Mouse (Mus musculus) common myeloid progenitor, adult 5-6 weeks (primary cell): ENCODE measurements at regions not wholly inside any gene's neighbourhood (a gene's known extent, or its start where the extent isn't known, plus 50 kb on each side); places are given as distances from the start of the nearest gene placed in this dataset.
"Not testable (repeated sequence)": the region's sequence is repeated elsewhere in the genome, so short reads cannot be mapped to it uniquely, and the experiment has no call there.

ENCODE experiments used
- ATAC-seq: replicated peaks from 2 replicates; pipeline ENCODE4 v1.8.0; 2016; ENCODE audit warnings: low read depth, mild to moderate bottlenecking, moderate TSS enrichment, inconsistent platforms; ENCODE audit not compliant: poor library complexity, severe bottlenecking

DNA sequence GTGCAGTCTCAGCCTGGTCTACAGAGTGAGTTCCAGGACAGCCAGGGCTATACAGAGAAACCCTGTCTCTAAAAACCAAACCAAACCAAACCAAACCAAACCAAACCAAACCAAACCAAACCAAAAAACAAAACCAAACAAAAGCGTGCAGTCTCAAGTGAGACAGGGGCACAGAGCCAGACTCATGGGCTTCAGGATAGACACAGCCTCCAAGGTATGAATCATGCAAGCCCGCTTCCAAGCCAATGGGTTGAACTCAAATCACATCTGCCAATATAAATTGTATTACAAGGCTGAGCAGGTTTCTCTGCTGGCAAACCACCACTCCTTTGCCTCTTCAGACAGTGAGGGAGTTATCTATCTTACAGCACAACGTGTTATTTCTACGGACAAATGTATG is 168.5 kb upstream of the Serp2 start:
- not testable (repeated sequence) for ATAC-seq

DNA sequence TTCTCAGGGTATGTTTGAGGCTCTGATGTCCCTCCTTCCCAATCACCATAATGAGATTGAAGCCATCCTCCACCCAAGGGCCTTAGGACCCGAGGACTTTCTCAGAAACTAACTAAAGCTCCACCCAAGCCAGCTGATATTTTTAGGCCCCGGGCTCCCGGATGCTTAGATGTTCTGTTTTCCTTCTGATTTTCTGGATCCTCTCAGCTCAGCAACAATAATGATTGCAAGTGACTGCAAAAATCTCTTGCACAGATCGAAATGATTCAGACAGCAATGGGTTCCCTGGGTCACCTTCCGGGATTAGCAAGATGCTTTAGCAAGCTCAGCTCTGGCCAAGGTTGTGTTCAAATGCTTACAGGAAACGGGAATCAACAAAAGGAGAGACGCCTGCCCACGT is 168.1 kb upstream of the Serp2 start:
- no peak for ATAC-seq

DNA sequence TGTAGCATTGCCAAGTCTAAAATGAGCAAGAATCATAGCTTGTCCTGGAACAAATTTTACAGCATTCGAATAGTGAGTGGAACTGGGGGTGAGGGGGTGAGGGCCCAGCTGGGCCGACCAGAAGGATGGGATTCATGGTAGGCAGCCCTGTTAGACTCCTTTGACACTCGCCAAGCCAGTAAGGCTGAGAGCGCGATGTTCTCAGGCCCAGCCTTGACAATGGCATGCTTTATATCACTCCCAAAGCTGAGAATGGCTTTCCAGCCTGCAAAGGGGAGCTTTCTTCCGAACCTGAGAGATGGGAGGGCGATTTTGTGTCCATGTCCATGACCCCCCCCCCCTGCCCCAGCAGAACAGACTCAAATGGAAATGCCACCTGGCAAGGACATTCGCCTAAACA is 167.7 kb upstream of the Serp2 start:
- ATAC-seq: no peak

DNA sequence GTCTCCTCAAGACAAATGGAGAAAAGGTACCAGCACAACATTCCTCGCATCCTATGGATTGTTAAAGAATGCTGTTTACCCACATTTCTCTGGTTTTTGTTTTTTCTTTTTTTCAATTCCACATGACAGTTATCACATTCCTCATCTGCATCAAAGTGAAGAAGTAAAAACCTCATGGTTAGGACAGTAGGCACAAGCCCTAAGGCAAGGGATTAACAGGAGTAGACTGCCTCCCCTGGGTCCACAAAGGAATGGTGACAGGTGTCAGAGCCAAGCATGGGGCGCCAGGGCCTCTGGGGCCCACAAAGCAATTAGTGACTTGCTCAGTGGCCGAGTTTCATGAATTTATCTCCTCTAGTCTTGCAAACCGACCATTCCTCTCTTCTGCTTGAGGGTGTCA is 166.9 kb upstream of the Serp2 start:
- no peak for ATAC-seq

DNA sequence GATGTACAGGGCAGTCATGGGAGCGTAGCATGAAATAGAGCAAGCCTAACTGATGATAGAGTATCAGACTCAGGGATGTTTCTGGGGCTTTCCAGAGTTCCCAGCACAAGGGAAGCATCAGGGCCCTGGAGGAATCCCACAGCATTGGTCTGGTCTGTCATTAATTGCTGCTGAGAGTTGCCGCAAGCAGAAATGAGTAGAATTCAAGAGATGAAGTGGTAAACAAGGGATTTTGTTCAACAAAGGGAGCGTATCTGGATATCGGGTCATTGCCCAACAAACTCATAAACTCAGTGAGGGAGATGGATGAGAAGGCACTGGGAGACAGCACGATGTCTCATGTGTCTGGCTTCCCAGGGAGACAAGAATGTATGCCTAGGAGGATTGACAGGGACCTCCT is 165.6 kb upstream of the Serp2 start:
- ATAC-seq: no peak

DNA sequence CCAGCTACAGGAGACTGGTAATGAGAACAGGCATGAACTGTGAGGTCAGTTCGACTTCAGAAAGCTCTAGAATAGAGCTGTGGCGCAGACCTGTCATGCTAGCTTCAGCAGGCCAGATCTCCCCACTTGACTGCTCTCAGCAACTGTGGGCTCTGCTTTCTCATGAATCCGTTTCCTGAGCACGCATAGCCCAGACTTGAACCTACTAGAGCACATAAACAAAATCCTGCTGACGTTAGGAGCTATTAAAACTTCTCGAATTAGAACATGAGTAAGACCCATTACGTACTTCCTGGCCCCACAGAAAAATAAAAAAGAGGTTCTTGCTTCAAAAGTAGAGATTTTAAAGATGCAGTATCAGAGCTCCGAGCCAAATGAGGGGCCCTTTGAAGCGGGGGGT is 165.1 kb upstream of the Serp2 start:
- ATAC-seq: no peak

DNA sequence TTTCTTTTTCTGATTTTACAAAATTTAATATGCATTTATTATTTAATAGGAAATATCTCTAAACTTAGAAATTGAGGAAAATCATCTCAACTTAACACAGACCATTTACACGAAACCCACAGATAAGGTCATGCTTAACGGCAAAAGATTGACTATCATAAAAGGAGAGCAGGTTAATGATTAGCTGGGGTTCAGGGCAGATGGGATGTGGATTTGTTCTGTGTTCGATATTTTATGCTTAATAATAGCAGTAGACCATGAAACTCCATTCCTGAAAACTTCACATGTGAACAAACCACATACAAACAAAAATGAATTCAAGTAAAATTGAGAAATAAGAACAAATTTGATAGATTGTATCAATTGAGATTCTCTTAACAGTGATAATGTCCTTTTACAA is 160.4 kb upstream of the Serp2 start:
- ATAC-seq: no peak

DNA sequence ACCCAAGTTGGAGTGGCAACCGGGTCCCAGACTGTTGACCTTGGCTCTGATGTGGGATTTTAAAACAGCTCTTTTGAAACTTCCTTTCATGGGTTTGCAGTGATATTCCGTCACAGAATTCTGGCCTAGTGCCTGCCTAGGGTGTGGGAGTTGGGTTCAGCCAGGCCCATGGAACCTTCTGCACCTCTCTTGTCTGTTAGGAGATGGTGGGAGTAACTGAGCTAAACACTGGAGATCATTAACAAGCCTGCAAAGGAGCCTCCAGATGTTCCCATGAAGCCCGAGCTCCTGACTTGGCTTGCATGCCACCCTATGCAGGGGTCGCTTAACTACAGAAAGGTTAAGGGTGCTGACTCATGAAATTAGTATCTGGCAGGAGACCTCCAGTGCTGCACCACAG is 158.0 kb upstream of the Serp2 start:
- ATAC-seq: no peak

DNA sequence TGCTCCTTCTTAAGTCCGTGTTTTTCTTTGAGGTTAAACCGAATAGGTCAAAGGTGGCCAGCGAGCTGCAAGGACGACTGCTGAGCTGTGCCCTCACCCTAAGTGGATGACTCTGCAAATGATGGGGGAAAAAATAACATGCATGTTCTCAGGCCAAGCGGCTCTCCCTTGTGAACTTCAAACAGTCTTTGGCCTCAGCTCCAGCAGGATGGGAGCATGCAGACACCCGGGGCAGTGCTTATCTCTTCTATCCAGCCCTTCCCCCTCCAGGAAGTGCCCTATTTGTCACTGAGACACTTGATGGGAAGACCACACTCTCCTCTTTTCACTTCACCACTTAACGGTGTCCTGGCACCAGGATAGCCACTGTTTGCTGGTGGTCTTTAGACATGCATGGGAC is 157.3 kb upstream of the Serp2 start:
- ATAC-seq: peak; percentile 42; the same call in 1 of the 2 replicates

DNA sequence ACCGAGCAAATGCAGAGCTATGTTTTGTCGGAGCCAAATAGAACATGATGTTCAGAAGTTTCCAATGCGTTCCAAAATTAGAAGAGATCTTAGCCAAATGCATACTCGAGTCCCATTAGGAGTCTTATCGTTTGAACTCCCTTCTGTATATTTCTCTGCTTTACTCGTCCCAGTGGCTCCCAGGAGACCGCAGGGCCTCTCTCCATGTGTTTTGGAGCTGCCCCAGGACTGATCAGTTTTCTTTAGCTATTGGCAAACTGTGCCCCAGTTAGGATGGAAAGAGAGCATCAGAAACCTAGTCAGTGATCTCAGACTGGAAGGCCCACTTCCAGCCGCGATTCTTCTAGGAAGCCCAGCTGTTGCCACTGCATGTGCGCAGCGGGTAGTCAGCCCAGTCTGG is 152.0 kb upstream of the Serp2 start:
- ATAC-seq: no peak

DNA sequence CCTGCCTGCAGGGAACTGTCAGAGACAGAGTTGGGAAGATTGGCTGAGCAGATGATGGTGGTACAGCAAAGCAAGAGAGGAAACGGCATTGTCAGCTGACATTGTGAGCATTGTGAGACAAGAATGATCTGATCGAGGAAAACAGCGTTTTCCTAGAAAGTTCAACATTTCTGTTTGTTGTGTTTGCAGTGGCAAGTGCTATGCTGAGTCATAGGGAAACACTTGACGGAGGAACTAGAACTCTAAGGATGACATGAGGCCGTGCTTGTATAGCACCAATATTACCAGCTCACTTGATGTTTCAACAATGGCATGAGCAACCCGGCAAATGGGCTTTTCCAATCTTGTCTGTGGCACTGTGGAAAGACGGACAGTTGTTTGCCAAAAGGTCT is 146.7 kb upstream of the Serp2 start:
- ATAC-seq: no peak

DNA sequence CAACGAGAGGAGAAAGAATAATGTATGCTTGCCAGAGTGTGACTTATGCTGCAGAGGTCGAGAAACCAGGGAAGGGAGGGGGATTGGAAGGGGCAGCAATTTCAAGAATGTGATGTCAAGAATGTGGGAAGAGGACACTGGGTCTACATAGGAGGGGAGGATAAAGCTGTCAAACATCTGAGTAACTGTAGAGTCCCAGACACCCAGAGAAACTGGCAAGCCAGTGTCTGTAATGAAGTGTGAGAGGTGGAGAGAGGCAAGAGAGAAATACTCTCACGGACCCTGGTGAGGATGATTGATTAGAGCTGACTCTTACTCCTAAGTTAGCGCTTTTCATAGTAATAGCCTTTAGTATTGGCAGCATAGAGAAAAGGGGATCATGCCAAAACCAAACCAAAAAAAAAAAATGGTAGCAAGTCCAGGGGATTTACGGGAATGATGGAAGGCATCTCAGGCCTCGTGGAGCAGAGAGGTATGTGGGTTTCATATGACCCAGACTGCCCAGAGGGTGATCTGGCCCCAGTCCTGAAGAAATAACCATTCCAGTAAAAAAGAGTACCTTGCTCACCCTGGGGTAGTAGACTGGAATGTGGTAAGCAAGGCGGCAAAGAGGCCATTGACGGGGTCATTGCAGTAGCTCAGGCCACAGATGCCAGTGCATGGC is 146.2 kb upstream of the Serp2 start:
- no peak for ATAC-seq

DNA sequence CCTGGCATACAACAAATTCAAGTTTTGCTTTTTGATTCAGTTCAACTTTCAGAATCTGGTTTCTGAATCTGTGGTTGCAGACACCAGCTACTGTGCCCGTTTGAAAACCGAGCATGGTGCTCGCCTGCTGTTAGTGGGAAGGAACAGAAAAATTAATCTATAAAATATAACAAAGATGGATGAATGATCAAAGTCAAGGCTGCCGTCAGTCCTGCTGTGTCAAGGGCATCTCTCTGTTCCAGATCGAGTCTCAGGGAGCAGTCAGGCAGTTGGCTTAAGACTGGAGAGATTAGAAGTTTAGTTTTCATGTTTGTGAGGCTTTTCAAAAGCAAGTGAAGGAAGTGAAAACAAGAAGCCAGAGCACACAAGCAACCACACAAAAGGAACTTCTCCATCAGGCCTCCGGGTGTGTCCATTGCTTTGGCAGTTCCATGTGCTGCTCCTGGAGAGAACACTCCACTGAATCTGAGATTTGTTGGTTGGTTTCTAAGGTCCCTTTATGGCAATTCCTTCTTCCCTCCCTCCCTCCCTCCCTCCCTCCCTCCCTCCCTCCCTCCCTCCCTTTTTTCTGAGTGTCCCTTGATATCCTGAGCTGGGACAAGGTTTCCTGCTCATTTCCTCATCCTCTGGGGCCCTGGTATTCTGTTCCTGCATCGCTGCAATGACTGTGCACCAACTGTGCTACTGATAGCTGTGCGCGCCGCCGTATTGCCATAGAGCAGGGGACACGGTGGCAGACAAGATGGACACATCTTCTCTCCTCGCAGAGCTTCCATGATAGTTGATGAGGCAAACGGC is 145.4 kb upstream of the Serp2 start:
- peak; percentile 43 for ATAC-seq

DNA sequence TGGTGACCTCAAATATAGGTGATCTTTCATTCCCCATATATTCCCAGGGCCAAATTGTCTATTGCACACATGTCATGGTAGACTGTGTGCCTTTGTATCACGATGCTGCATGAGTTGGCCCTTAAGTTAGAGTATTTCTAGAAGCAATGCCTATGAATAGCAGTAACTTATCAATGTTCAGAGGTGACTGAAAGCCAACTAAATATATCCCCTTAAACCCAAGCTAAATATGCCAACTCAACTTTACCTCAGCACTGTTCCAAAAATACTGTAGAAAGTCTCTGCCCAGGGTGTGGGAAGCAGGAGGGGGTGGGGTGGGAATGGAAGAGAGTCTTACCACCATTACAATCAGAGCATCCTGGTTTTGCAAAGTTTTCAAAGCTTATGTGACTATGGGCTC is 144.6 kb upstream of the Serp2 start:
- ATAC-seq: no peak

DNA sequence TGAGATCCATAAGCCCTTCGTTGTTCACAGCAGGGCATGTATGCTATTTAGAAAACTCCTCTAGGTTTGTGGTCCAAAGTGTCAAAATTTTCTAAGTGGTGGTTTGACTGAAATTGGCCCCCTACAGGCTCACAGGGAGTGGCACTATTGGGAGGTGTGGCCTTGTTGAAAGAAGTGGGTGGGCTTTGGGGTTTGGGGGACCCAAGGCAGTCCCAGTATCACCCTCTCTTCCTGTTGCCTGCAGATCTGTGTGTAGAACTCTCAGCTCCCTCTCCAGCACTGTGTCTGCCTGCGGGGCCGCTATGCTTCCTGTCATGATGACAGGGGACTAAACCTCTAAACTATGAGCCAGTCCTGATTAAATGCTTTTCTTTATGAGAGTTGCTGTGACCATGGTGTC is 144.1 kb upstream of the Serp2 start:
- ATAC-seq: peak; percentile 51

DNA sequence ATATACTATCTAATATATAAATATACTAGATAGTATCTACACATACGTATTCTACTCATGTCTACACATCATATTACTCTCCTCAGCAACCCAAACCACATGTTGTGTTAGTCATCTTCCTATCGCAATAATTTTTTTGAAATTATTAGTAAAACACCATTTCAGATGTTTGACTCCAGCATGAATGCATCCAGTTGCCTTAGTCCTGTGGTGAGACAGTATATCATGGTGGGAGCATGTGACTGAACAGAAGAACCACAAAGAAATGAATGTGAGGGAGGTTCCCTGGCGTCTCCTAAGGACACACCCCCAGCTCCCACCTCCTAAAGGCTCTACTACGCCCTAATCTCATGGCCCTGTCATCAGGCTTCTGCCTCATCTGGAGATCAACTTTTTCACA is 143.5 kb upstream of the Serp2 start:
- 0 out of 2 replicates have a peak, but pooled peaks have one; percentile 10 for ATAC-seq

DNA sequence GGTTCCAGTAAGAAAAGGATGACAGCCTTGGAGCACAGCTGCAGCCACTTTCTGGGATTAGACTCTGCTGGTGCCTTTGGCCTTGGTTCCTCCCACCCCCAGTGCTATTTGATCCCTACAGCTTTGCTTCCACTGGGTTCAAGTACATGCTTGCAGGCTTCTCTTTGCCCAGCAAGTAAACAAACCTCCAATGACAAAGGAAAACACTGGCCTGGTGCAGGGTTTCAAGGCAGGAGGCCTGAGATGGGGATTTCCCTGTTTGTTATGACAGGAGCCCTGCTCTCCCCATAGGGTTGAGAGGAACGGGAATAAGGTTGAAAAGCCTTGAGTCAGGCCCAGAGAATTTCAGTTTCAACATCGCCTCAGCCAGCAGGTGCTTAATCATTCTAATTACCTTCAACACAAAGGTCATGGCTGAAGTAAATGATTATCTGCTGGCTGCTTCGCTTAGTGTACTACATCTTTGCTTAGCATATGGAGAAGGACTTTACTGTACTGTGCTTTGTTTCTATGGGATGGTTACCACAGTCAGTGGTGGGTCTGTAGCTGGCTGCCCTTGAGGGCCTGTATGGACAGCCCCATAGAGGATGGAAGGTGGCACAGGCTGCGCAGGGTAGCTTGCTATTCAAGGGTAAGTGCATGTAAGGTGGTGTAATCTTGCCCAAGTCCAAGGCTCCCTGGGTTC is 142.2 kb upstream of the Serp2 start:
- no peak for ATAC-seq

DNA sequence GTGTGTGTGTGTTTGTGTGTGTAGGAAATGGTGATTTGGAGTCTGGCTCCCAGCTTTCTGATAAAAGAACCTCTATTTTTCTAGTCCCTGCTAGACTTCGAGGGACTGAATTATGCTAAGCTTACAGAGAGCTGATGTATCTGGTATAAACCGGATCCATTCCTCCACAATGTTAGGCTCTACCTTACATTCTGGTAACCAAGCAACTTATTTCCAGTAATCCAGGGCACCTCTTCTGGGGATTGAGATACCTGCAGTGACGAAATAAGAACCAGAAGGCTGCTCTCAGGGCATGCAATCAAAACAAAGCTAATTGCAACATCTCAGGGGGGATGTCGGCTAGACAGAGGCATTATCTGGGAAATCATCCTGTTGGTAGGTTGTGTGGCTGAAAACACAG is 140.0 kb upstream of the Serp2 start:
- ATAC-seq: no peak

DNA sequence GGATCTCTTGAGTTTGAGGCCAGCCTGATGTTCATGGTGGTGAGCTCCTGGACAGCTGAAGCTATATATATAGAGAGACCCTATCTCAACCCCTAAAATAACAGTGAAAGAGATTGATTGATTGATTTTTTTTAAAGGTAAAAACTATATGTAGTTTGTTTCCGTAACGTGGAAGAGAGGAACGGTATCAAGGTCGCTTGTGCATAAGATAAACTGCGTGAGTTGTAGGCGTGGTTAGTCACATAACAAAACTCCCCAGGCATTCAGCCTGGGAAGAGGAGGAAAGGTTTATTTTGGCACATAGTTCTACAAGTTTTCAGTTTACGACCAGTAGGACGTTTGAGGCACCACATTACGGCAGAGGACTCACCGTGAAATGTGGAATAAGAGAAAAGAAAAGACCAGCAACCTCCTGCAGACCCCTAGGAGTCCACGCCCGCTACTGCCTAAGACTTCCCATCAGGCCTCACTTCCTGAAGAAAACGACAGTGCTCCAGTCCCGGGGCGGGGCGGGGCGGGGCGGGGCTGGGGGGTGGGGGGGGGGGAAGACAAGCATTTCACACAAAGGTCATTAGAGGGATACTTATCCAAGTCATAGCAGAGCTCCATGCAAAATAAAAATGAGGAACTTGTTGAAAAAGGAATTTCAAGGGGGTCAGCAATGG is 139.1 kb upstream of the Serp2 start:
- ATAC-seq: no peak

DNA sequence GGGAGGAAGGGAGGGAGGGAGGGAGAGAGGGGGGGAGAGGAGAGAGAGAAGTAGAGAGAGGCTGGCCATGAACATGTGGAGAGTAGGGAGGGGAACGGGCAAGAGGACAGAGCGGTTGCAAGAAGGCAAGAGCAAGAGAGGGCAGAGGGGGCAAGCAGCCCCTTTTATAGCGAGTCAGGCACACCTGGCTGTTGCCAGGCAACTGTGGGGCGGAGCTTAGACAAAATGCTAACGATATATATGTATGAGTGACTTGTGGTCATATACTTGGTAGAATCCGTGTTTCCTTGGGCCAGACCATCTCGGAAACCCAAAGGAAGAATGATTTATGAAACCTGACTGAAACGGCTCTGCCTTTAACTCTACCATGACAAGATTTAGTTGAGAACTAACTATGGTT is 138.2 kb upstream of the Serp2 start:
- no peak for ATAC-seq
